Mouse (Mus musculus) erythroblast, embryonic 14.5 days (primary cell): ENCODE measurements around the gene Rdh13. TPM values are rescaled to one million over a fixed set of nuclear protein-coding genes. Genes with fewer than 3 reads are reported as not detected.
"Not testable (repeated sequence)": the region's sequence is repeated elsewhere in the genome, so short reads cannot be mapped to it uniquely, and the experiment has no call there.

Source experiments
- H3K27me3 ChIP-seq: 2 replicates; pipeline ENCODE4 v1.6.1; 2012; ENCODE audit warnings: inconsistent platforms; ENCODE audit not compliant: control insufficient read depth
- H3K36me3 ChIP-seq: 2 replicates; pipeline ENCODE4 v1.6.1; 2012; ENCODE audit warnings: mild to moderate bottlenecking, inconsistent platforms; ENCODE audit not compliant: control insufficient read depth
- H3K4me1 ChIP-seq: 2 replicates; pipeline ENCODE4 v1.6.1; 2012; ENCODE audit warnings: inconsistent platforms; ENCODE audit not compliant: control insufficient read depth
- H3K4me3 ChIP-seq: replicated peaks from 2 replicates; pipeline ENCODE3; 2012; ENCODE audit warnings: moderate library complexity, mild to moderate bottlenecking, inconsistent platforms
- H3K9me3 ChIP-seq: 2 replicates; pipeline ENCODE4 v1.6.1; 2012; ENCODE audit warnings: low read length, inconsistent platforms, mixed read lengths; ENCODE audit not compliant: control insufficient read depth
- GATA1 ChIP-seq: IDR thresholded peaks from 2 replicates; pipeline ENCODE4 v1.6.1; 2012; ENCODE audit warnings: low read length, inconsistent platforms, mixed read lengths
- TAL1 ChIP-seq: IDR thresholded peaks from 3 replicates; pipeline ENCODE4 v1.6.1; 2012; ENCODE audit warnings: low read length, inconsistent platforms, mixed read lengths
- polyA plus RNA-seq: library from polyadenylated mRNA; stranded (reverse); fragments of >175 nt; gene quantifications from 2 replicates; pipeline ENCODE4 v1.2.3, GENCODE M21; 2012

Gene Rdh13
- polyA plus RNA-seq, 1 experiment: 0.02 TPM

DNA sequence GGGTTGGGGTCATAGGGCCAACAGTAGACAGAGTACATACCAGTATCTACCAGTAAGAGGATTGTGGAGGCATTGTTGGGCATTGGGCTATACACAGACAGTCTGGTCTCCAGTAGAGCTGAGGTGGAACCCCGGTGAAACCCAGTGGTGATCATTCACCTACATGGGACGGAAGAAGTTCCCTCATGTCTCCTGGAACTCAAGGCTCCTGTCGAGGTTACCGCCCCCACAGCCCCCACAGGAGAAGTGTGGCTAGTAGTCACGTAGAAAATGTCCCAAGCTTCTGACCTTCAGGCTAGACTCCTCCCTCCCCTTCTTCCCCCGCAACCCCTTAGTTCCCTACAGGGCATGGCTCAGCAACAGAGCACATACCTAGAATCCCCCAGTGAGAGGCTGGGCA lies 25.8 kb downstream of the Rdh13 start:
- H3K4me1 ChIP-seq: no peaks in the 10 kb centered on the region
- H3K4me3 ChIP-seq: no peak overlapping the region
- no peaks in the 10 kb centered on the region for H3K27me3 ChIP-seq
- no peaks in the 10 kb centered on the region for H3K36me3 ChIP-seq
- no peaks in the 10 kb centered on the region for H3K9me3 ChIP-seq
- TF ChIP-seq GATA1 (no peak), TAL1 (no peak)

DNA sequence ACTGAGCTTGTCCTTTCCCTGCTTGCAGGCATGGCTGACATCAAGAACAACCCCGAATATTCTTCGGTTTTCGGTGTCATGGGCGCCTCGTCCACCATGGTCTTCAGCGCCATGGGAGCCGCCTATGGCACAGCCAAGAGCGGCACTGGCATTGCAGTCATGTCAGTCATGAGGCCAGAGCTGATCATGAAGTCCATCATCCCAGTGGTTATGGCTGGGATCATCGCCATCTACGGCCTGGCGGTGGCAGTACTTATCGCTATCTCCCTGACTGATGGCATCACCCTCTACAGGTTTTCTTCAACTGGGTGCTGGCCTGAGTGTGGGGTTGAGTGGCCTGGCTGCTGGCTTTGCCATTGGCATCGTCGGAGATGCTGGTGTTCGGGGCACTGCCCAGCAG lies 33.0 kb downstream of the Rdh13 start:
- H3K4me3 ChIP-seq, H3K4me1 ChIP-seq, H3K36me3 ChIP-seq, H3K9me3 ChIP-seq, H3K27me3 ChIP-seq: not testable (repeated sequence)

DNA sequence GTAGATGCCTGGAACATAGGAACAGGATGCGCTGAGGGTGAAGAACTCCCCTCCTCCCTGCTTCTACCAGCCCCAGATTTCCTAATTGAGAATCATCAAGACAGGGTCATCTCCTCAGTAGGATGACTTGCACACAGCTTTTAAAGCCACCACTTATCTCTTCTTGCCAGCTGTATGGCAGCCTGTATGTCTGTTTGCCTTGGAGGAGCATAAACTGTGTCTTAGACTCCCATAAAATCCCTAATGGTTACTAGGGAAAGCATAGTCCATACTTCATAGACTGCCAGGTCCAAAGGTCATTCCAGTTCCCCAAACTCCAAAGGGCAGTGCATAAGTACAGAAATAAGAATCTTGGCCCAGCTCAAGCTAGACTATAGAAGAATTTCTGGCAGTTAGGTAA lies 47.7 kb downstream of the Rdh13 start, which contains the start of gene Gp6:
Gene Gp6 (minus strand): TSS at position 15 of the 400 bp plus-strand sequence.
- no peak within 1 kb of the TSS for H3K4me3 ChIP-seq
- H3K36me3 ChIP-seq: no peaks in the 10 kb centered on the region
- H3K9me3 ChIP-seq: no peaks in the 10 kb centered on the region
- H3K27me3 ChIP-seq: no peaks in the 10 kb centered on the region
- no peaks in the 10 kb centered on the region for H3K4me1 ChIP-seq
- TF ChIP-seq GATA1 (no peak), TAL1 (no peak)

Other genes starting within 250 kb of the Rdh13 start
- 0.02 TPM in 1 of 2 replicates, not detected in the other for gene Lilra5, start 207.9 kb downstream of the Rdh13 start, polyA plus RNA-seq
- not detected in 2 replicates for gene Ncr1, start 107.9 kb downstream of the Rdh13 start, polyA plus RNA-seq
- gene Gp6, start 47.9 kb downstream of the Rdh13 start, polyA plus RNA-seq: 0.05 TPM in 1 of 2 replicates, not detected in the other
- gene Eps8l1, start 15.0 kb upstream of the Rdh13 start, polyA plus RNA-seq: not detected in 2 replicates
- gene Ppp1r12c, start 56.0 kb upstream of the Rdh13 start, polyA plus RNA-seq: 10.8 and 16.5 TPM in 2 replicates
- gene Tnnt1, start 70.7 kb upstream of the Rdh13 start, polyA plus RNA-seq: 0.28 TPM in 1 of 2 replicates, not detected in the other
- gene Tnni3, start 78.6 kb upstream of the Rdh13 start, polyA plus RNA-seq: not detected in 2 replicates
- gene Dnaaf3, start 86.8 kb upstream of the Rdh13 start, polyA plus RNA-seq: 0.02 TPM in 2 replicates
- gene Syt5, start 101.9 kb upstream of the Rdh13 start, polyA plus RNA-seq: 0.38 and 0.50 TPM in 2 replicates
- gene Ptprh, start 158.4 kb upstream of the Rdh13 start, polyA plus RNA-seq: not detected in 2 replicates
- gene Tmem86b, start 185.8 kb upstream of the Rdh13 start, polyA plus RNA-seq: 2.3 and 2.7 TPM in 2 replicates
- gene Ppp6r1, start 213.4 kb upstream of the Rdh13 start, polyA plus RNA-seq: 23.5 and 30.2 TPM in 2 replicates
- gene Hspbp1, start 239.4 kb upstream of the Rdh13 start, polyA plus RNA-seq: 12.9 and 13.0 TPM in 2 replicates
- 0.01 TPM in 1 of 2 replicates, not detected in the other for gene Brsk1, start 245.0 kb upstream of the Rdh13 start, polyA plus RNA-seq